In the genomic region with DNA sequence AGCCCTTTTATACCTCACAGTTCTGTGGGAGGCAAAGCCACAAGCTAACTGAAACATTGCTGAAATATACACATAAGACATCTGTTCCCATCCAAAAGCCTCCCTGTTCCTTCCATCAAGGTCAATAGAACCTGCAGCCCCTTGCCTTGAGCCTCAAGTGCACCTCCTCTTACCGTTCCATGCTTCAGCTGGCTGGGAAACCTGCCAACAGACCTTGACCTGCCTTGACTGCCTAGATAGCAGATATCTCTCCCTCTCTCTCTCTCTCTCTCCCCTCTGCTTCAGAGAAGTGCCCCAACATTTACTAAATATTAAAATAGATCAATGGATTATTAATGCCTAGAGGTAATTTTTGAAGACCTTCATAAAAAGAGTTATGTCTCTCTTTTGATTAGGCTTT, we compare ENCODE assay signal across 22 mouse cellular contexts. TPM values are rescaled to one million over a fixed set of nuclear protein-coding genes. Genes with fewer than 3 reads are reported as not detected.
DNase-seq lines count a peak whose midpoint lies in the region; ATAC-seq and TF ChIP-seq lines count a peak whose summit lies in the region.
"Had no signal": no experiment of that assay in that cellular context is flagged by ENCODE, and none has a peak within 500 bp of the region (broad histone marks: within the 10 kb centered on the region; RNA-seq: fewer than 3 reads in every experiment).

No protein-coding gene starts in this region.

- no peak for TF ChIP-seq CTCF in intestine, postnatal 0 days (IDR thresholded peaks at IDR 0.05; ENCODE audit: low read depth)
- TF ChIP-seq CTCF in MEL (IDR thresholded peaks at IDR 0.05 in 2 of 3, conservative IDR thresholded peaks at IDR 0.05 in 1 of 3; ENCODE audit: control insufficient read depth in 1 of 3, insufficient read depth in 1 of 3, low read depth in 2 of 3, low read length in 3 of 3, poor library complexity in 1 of 3, severe bottlenecking in 1 of 3), result no peak
- TF ChIP-seq CTCF in liver, postnatal 0 days (IDR thresholded peaks at IDR 0.05; ENCODE audit: low read depth), result no peak

- TF ChIP-seq EP300 in MEL (IDR thresholded peaks at IDR 0.05; ENCODE audit: low read depth in 1 of 2, low read length in 2 of 2), result no peak
- TF ChIP-seq EP300 in liver, postnatal 0 days (IDR thresholded peaks at IDR 0.05; ENCODE audit: low read depth), result no peak

- no peak overlapping the region for H3K4me2 ChIP-seq in intestine, embryonic 15.5 days (replicated peaks)
- no peak overlapping the region for H3K4me2 ChIP-seq in intestine, postnatal 0 days (replicated peaks; ENCODE audit: low read depth)
- no peak overlapping the region for H3K4me2 ChIP-seq in intestine, embryonic 16.5 days (ENCODE audit: low read depth, low read length)
- no peak overlapping the region for H3K4me2 ChIP-seq in liver, postnatal 0 days (ENCODE audit: low read depth, low read length)
- H3K4me2 ChIP-seq: forebrain, embryonic 13.5 days; heart, embryonic 11.5 days; hindbrain, embryonic 14.5 days; lung, embryonic 15.5 days; midbrain, embryonic 12.5 days; stomach, embryonic 15.5 days had no signal

- H3K4me3 ChIP-seq in intestine, embryonic 15.5 days (replicated peaks), result no peak overlapping the region
- no peak overlapping the region for H3K4me3 ChIP-seq in intestine, postnatal 0 days (ENCODE audit: low read depth, low read length)
- H3K4me3 ChIP-seq in MEL (ENCODE audit: control insufficient read depth in 1 of 2, insufficient read depth in 1 of 2, low read depth in 2 of 2, low read length in 2 of 2), result no peak overlapping the region
- no peak overlapping the region for H3K4me3 ChIP-seq in intestine, embryonic 16.5 days (ENCODE audit: low read length)
- no peak overlapping the region for H3K4me3 ChIP-seq in liver, postnatal 0 days (ENCODE audit: low read depth, low read length)
- H3K4me3 ChIP-seq: forebrain, embryonic 13.5 days; lung, embryonic 15.5 days; midbrain, embryonic 12.5 days; stomach, embryonic 15.5 days had no signal

- TF ChIP-seq POLR2A in MEL (IDR thresholded peaks at IDR 0.05; ENCODE audit: control insufficient read depth in 1 of 2, insufficient read depth in 1 of 2, low read depth in 1 of 2, low read length in 2 of 2, poor library complexity in 1 of 2), result no peak

- WGBS in intestine, embryonic 15.5 days, result 39% methylated on average over 1 of the region's 1 CpGs
- WGBS in intestine, postnatal 0 days, result 13% methylated on average over 1 of the region's 1 CpGs
- WGBS in intestine, embryonic 16.5 days, result 41% methylated on average over 1 of the region's 1 CpGs
- WGBS in liver, postnatal 0 days (ENCODE audit: insufficient replicate concordance), result 46% methylated on average over 1 of the region's 1 CpGs

- no peaks in the 10 kb centered on the region for H3K36me3 ChIP-seq in intestine, embryonic 15.5 days
- H3K36me3 ChIP-seq in intestine, postnatal 0 days (ENCODE audit: control insufficient read depth, insufficient read depth), result no peaks in the 10 kb centered on the region
- H3K36me3 ChIP-seq in MEL (ENCODE audit: control insufficient read depth in 1 of 2, insufficient read depth in 2 of 2, low read length in 2 of 2), result no peaks in the 10 kb centered on the region
- H3K36me3 ChIP-seq in intestine, embryonic 16.5 days (ENCODE audit: control insufficient read depth, insufficient read depth, low read length), result no peaks in the 10 kb centered on the region
- no peaks in the 10 kb centered on the region for H3K36me3 ChIP-seq in liver, postnatal 0 days (replicated peaks; ENCODE audit: insufficient read depth, low read length)
- H3K36me3 ChIP-seq: lung, embryonic 15.5 days; midbrain, embryonic 12.5 days; stomach, embryonic 15.5 days had no signal

- no peaks in the 10 kb centered on the region for H3K79me2 ChIP-seq in MEL (ENCODE audit: control insufficient read depth, insufficient read depth, low read length, poor library complexity)

- peak; percentile 9 for DNase-seq in MEL (ENCODE audit: low read depth, low spot score)
- peak; percentile 28 for DNase-seq in liver, postnatal 0 days
- no peak for DNase-seq in gastrocnemius, adult 18-20 months (ENCODE audit: low spot score)
- no peak for DNase-seq in layer of hippocampus, postnatal 10 days (ENCODE audit: low spot score in 2 of 2)
- DNase-seq: cerebellum, postnatal 14 days; heart, postnatal 14 days; layer of hippocampus, adult 9-11 months; spleen, adult 18-20 months; thymus, postnatal 25 days had no signal

- H3K27ac ChIP-seq in intestine, embryonic 15.5 days, result no peak overlapping the region
- H3K27ac ChIP-seq in intestine, postnatal 0 days (ENCODE audit: low read depth, low read length), result no peak overlapping the region
- H3K27ac ChIP-seq in MEL (ENCODE audit: control insufficient read depth, low read depth, low read length), result no peak overlapping the region
- H3K27ac ChIP-seq in intestine, embryonic 16.5 days (ENCODE audit: low read length), result no peak overlapping the region
- peak overlapping the region; percentile 2; the same call in 1 of the 2 replicates for H3K27ac ChIP-seq in liver, postnatal 0 days (ENCODE audit: low read depth)
- H3K27ac ChIP-seq: forebrain, embryonic 13.5 days; hindbrain, embryonic 14.5 days; kidney, postnatal 0 days; lung, embryonic 15.5 days; midbrain, embryonic 12.5 days; stomach, embryonic 15.5 days had no signal

- ATAC-seq in intestine, embryonic 15.5 days, result 0 out of 2 replicates have a peak, but pooled peaks have one; percentile 32
- ATAC-seq in intestine, postnatal 0 days, result no peak
- ATAC-seq in intestine, embryonic 16.5 days, result 0 out of 2 replicates have a peak, but pooled peaks have one; percentile 42
- no peak for ATAC-seq in liver, postnatal 0 days
- ATAC-seq: forebrain, embryonic 13.5 days had no signal

- no peak overlapping the region for H3K9ac ChIP-seq in intestine, embryonic 15.5 days
- H3K9ac ChIP-seq in intestine, postnatal 0 days (ENCODE audit: low read depth, low read length), result no peak overlapping the region
- no peak overlapping the region for H3K9ac ChIP-seq in MEL (ENCODE audit: control insufficient read depth, low read depth, low read length, poor library complexity, severe bottlenecking)
- H3K9ac ChIP-seq in intestine, embryonic 16.5 days (ENCODE audit: low read depth, low read length), result no peak overlapping the region
- no peak overlapping the region for H3K9ac ChIP-seq in liver, postnatal 0 days (replicated peaks)
- H3K9ac ChIP-seq: forebrain, embryonic 13.5 days; hindbrain, embryonic 14.5 days; lung, embryonic 15.5 days; midbrain, embryonic 12.5 days; stomach, embryonic 15.5 days had no signal

- no peak for TF ChIP-seq RAD21 in MEL (IDR thresholded peaks at IDR 0.05; ENCODE audit: low read depth, low read length)

- no peaks in the 10 kb centered on the region for H3K27me3 ChIP-seq in intestine, embryonic 15.5 days (replicated peaks)
- no peaks in the 10 kb centered on the region for H3K27me3 ChIP-seq in intestine, postnatal 0 days (replicated peaks; ENCODE audit: control insufficient read depth, insufficient read depth, low read length)
- H3K27me3 ChIP-seq in MEL (ENCODE audit: control insufficient read depth in 1 of 2, insufficient read depth in 2 of 2, low read length in 2 of 2), result no peaks in the 10 kb centered on the region
- no peaks in the 10 kb centered on the region for H3K27me3 ChIP-seq in intestine, embryonic 16.5 days (replicated peaks; ENCODE audit: control insufficient read depth, insufficient read depth, low read length)
- no peaks in the 10 kb centered on the region for H3K27me3 ChIP-seq in liver, postnatal 0 days (ENCODE audit: insufficient read depth, low read length)
- H3K27me3 ChIP-seq: CH12.LX; forebrain, embryonic 13.5 days; lung, embryonic 15.5 days; midbrain, embryonic 12.5 days; stomach, embryonic 15.5 days had no signal

- H3K4me1 ChIP-seq in intestine, embryonic 15.5 days (replicated peaks), result no peaks in the 10 kb centered on the region
- H3K4me1 ChIP-seq in intestine, postnatal 0 days (replicated peaks; ENCODE audit: control insufficient read depth, insufficient read depth, low read length), result peaks cover 9% of the 10 kb centered on the region; the same call in 1 of the 2 replicates
- H3K4me1 ChIP-seq in MEL (ENCODE audit: control insufficient read depth in 1 of 2, insufficient read depth in 2 of 2, low read length in 2 of 2), result no peaks in the 10 kb centered on the region
- peaks cover 3% of the 10 kb centered on the region; the same call in 1 of the 2 replicates for H3K4me1 ChIP-seq in intestine, embryonic 16.5 days (ENCODE audit: control insufficient read depth, insufficient read depth, low read length)
- H3K4me1 ChIP-seq in liver, postnatal 0 days (ENCODE audit: insufficient read depth), result peaks cover 7% of the 10 kb centered on the region; the same call in 1 of the 2 replicates
- H3K4me1 ChIP-seq: forebrain, embryonic 13.5 days; lung, embryonic 15.5 days; midbrain, embryonic 12.5 days; stomach, embryonic 15.5 days had no signal

- no peaks in the 10 kb centered on the region for H3K9me3 ChIP-seq in intestine, embryonic 15.5 days
- H3K9me3 ChIP-seq in intestine, postnatal 0 days (ENCODE audit: control insufficient read depth), result no peaks in the 10 kb centered on the region
- no peaks in the 10 kb centered on the region for H3K9me3 ChIP-seq in MEL (replicated peaks; ENCODE audit: insufficient read depth, low read length)
- no peaks in the 10 kb centered on the region for H3K9me3 ChIP-seq in intestine, embryonic 16.5 days (ENCODE audit: control insufficient read depth, low read length)
- H3K9me3 ChIP-seq in liver, postnatal 0 days (ENCODE audit: low read length), result no peaks in the 10 kb centered on the region
- H3K9me3 ChIP-seq: forebrain, embryonic 13.5 days; lung, embryonic 15.5 days; midbrain, embryonic 12.5 days; stomach, embryonic 15.5 days had no signal

TF ChIP-seq in MEL, 35 proteins besides CTCF, POLR2A, EP300 and RAD21 (continues in another document):
- TF ChIP-seq JUND (IDR thresholded peaks at IDR 0.05; ENCODE audit: low read depth, low read length) (no peak), UBTF (IDR thresholded peaks at IDR 0.05; ENCODE audit: borderline replicate concordance, insufficient read depth, low read depth, low read length) (no peak), POLR2AphosphoS5 (IDR thresholded peaks at IDR 0.05; ENCODE audit: borderline replicate concordance, low read depth, low read length) (no peak), MXI1 (IDR thresholded peaks at IDR 0.05; ENCODE audit: low read depth, low read length) (no peak), NELFE (IDR thresholded peaks at IDR 0.05; ENCODE audit: low read depth, low read length) (no peak), SMC3 (IDR thresholded peaks at IDR 0.05; ENCODE audit: low read depth, low read length) (no peak)

RNA-seq across cellular contexts. Expression of a gene that starts 38.8 kb away (rescaled TPM):
- polyA plus RNA-seq in intestine, embryonic 15.5 days (2015; fragmentation: Nextera tagmentation; extraction: Ambion mirVana), result 34.3 and 37.1 TPM in 2 replicates
- 32.5 and 33.9 TPM in 2 replicates for polyA plus RNA-seq in intestine, postnatal 0 days (2015; fragmentation: Nextera tagmentation; extraction: Ambion mirVana)
- total RNA-seq in MEL (2012; rRNA removed), result not detected in 2 replicates
- not detected for polyA plus RNA-seq in MEL (2012; ENCODE audit: insufficient read depth in 1 of 2, insufficient read length in 2 of 2, low read depth in 1 of 2, low replicate concordance in 2 of 2, missing spikeins in 1 of 2)
- 64.9 and 77.4 TPM in 2 replicates for polyA plus RNA-seq in intestine, embryonic 16.5 days (2015; fragmentation: Nextera tagmentation; extraction: Ambion mirVana)
- 34.5 and 36.6 TPM in 2 replicates for polyA plus RNA-seq in liver, postnatal 0 days (2015; fragmentation: Nextera tagmentation; extraction: Ambion mirVana)
- under 1 TPM in 1 of 2 experiments, not detected in 1; 0.21 TPM for total RNA-seq in gastrocnemius, adult 18-20 months (2021)
- not detected for total RNA-seq in layer of hippocampus, postnatal 10 days (2021)
- total RNA-seq: CH12.LX; heart, postnatal 14 days; left cerebral cortex, postnatal 10 days had no signal
- polyA plus RNA-seq: hindbrain, embryonic 14.5 days; midbrain, embryonic 12.5 days; neural tube, embryonic 14.5 days had no signal

Comparison
In these comparisons a context has a peak if more than half of its experiments do, and no peak if none do; other contexts are left out.
1. ATAC-seq: peak in intestine, embryonic 15.5 days (single experiment) and intestine, embryonic 16.5 days (single experiment); none in intestine, postnatal 0 days (single experiment) and liver, postnatal 0 days (single experiment).
2. DNase-seq: peak in MEL (single experiment) and liver, postnatal 0 days (single experiment); none in gastrocnemius, adult 18-20 months (single experiment) and layer of hippocampus, postnatal 10 days (0 of 2).
3. RNA of a gene that starts 38.8 kb away (polyA plus RNA-seq): 64.9 to 77.4 TPM in intestine, embryonic 16.5 days, 34.5 to 36.6 TPM in liver, postnatal 0 days, 34.3 to 37.1 TPM in intestine, embryonic 15.5 days and 32.5 to 33.9 TPM in intestine, postnatal 0 days; not detected in MEL; every median in the first group is over 10 times any median in the second.